Mouse (Mus musculus) neural tube, embryonic 12.5 days (tissue): ENCODE results near the gene Cyp2d11. TPM values are rescaled to one million over a fixed set of nuclear protein-coding genes. Genes with fewer than 3 reads are reported as not detected.

ENCODE experiments used
- microRNA-seq: library from miRNA; unstranded; fragments of <30 nt; microRNA quantifications from one replicate; pipeline ENCODE4, GENCODE M21; 2017
- polyA plus RNA-seq: library from polyadenylated mRNA; unstranded; fragments of >200 nt; fragmentation: Nextera tagmentation; extraction: Ambion mirVana; gene quantifications from 2 replicates; pipeline ENCODE4 v1.2.1, GENCODE M21; 2016

The Cyp2d11 gene
- polyA plus RNA-seq, 1 experiment from 2014 or later, result not detected

Small RNA genes lying within 50 kb of the gene (microRNA-seq; reads per million reads assigned to microRNA genes)
- gene Gm25990, result not detected
- not detected for gene Gm27331
- not detected for gene Mir7684

Other genes starting within 250 kb of the Cyp2d11 start
- gene Srebf2, start 246.8 kb downstream of the Cyp2d11 start, polyA plus RNA-seq, result 238 and 239 TPM in 2 replicates
- 0.29 and 0.46 TPM in 2 replicates for gene Shisa8, start 181.2 kb downstream of the Cyp2d11 start, polyA plus RNA-seq
- 0.10 and 0.22 TPM in 2 replicates for gene Tnfrsf13c, start 169.7 kb downstream of the Cyp2d11 start, polyA plus RNA-seq
- gene Cenpm, start 149.3 kb downstream of the Cyp2d11 start, polyA plus RNA-seq, result 45.5 and 45.8 TPM in 2 replicates
- gene 1500009C09Rik, start 141.6 kb downstream of the Cyp2d11 start, polyA plus RNA-seq, result 1.7 and 3.2 TPM in 2 replicates
- 235 and 268 TPM in 2 replicates for gene Sept3, start 119.1 kb downstream of the Cyp2d11 start, polyA plus RNA-seq
- not detected in 2 replicates for gene Wbp2nl, start 95.1 kb downstream of the Cyp2d11 start, polyA plus RNA-seq
- gene Naga, start 55.1 kb downstream of the Cyp2d11 start, polyA plus RNA-seq, result 24.8 and 27.1 TPM in 2 replicates
- 3.6 and 4.0 TPM in 2 replicates for gene Pheta2, start 55.1 kb downstream of the Cyp2d11 start, polyA plus RNA-seq
- 285 and 313 TPM in 2 replicates for gene Smdt1, start 55.1 kb downstream of the Cyp2d11 start, polyA plus RNA-seq
- gene Ndufa6, start 39.7 kb downstream of the Cyp2d11 start, polyA plus RNA-seq, result 302 and 313 TPM in 2 replicates
- gene Cyp2d22, start 13.8 kb downstream of the Cyp2d11 start, polyA plus RNA-seq, result 2.2 and 2.9 TPM in 2 replicates
- gene Cyp2d10, start 13.2 kb upstream of the Cyp2d11 start, polyA plus RNA-seq, result not detected in 2 replicates
- not detected in 2 replicates for gene Cyp2d9, start 39.4 kb upstream of the Cyp2d11 start, polyA plus RNA-seq
- not detected in 2 replicates for gene Cyp2d12, start 161.1 kb upstream of the Cyp2d11 start, polyA plus RNA-seq
- gene Cyp2d34, start 226.9 kb upstream of the Cyp2d11 start, polyA plus RNA-seq, result not detected in 2 replicates